Mouse (Mus musculus) liver, embryonic 11.5 days (tissue): ENCODE measurements around the gene Thg1l. TPM values are rescaled to one million over a fixed set of nuclear protein-coding genes. Genes with fewer than 3 reads are reported as not detected.

Source experiments
- ATAC-seq: fragments of 200-750 bp; cut with Nextera tagmentation; replicated peaks from 2 replicates; pipeline ENCODE4 v1.8.0; 2017; ENCODE audit warnings: moderate number of reproducible peaks, mild to moderate bottlenecking, moderate TSS enrichment, moderate library complexity; ENCODE audit not compliant: low FRiP score
- DNase-seq: peaks from one replicate; pipeline ENCODE4 v3.0.0-alpha.2; 2017; ENCODE audit warnings: low spot score
- H3K27ac ChIP-seq: fragments of 300-500 bp; sonication (generic); 2 replicates; pipeline ENCODE4 v1.5.1; 2014; ENCODE audit warnings: mild to moderate bottlenecking, low read depth, low read length, control low read depth
- H3K27me3 ChIP-seq: fragments of 300-500 bp; sonication (generic); replicated peaks from 2 replicates; pipeline ENCODE4 v1.6.1; 2014; ENCODE audit warnings: low read length, mixed read lengths; ENCODE audit not compliant: control insufficient read depth, insufficient read depth
- H3K36me3 ChIP-seq: fragments of 300-500 bp; sonication (generic); 2 replicates; pipeline ENCODE4 v1.6.1; 2014; ENCODE audit warnings: mild to moderate bottlenecking, low read length, moderate library complexity, mixed read lengths; ENCODE audit not compliant: control insufficient read depth, insufficient read depth
- H3K4me1 ChIP-seq: fragments of 300-500 bp; sonication (generic); replicated peaks from 2 replicates; pipeline ENCODE4 v1.6.1; 2014; ENCODE audit warnings: low read length, mixed read lengths; ENCODE audit not compliant: control insufficient read depth, insufficient read depth
- H3K4me2 ChIP-seq: fragments of 300-500 bp; sonication (generic); 2 replicates; pipeline ENCODE4 v1.6.1; 2014; ENCODE audit warnings: mild to moderate bottlenecking, control low read depth, moderate library complexity
- H3K4me3 ChIP-seq: fragments of 300-500 bp; sonication (generic); 2 replicates; pipeline ENCODE4 v1.5.1; 2014; ENCODE audit warnings: low read depth, low read length, control low read depth
- H3K9ac ChIP-seq: fragments of 300-500 bp; sonication (generic); 2 replicates; pipeline ENCODE4 v1.6.1; 2014; ENCODE audit warnings: low read depth, low read length, control low read depth
- H3K9me3 ChIP-seq: fragments of 300-500 bp; sonication (generic); 2 replicates; pipeline ENCODE4 v1.6.1; 2016; ENCODE audit warnings: low read length, inconsistent platforms, mixed read lengths; ENCODE audit not compliant: control insufficient read depth
- WGBS: fragments of 180-500 bp; shearing (Covaris S2); extraction: QIAGEN DNeasy Blood & Tissue Kit; methylation state at CpG from one replicate; pipeline ENCODE4 v1.1.7; 2014; 5-methylcytosine and 5-hydroxymethylcytosine counted together
- polyA plus RNA-seq: library from polyadenylated mRNA; unstranded; fragments of >200 nt; fragmentation: Nextera tagmentation; extraction: Ambion mirVana; gene quantifications from 2 replicates; pipeline ENCODE4 v1.2.1, GENCODE M21; 2014

Thg1l gene
- 18.2 and 19.1 TPM in 2 replicates for polyA plus RNA-seq

- peak; percentile 93 for DNase-seq
- WGBS, result under 1% methylated on average over 32 of the region's 32 CpGs
- Histone ChIP-seq H3K4me2 (peak within 1 kb of the TSS; percentile 86), H3K36me3 (peaks cover under 1% of the 10 kb centered on the region), H3K4me1 (peaks cover 2% of the 10 kb centered on the region), H3K27ac (no peak within 1 kb of the TSS), H3K27me3 (no peaks in the 10 kb centered on the region), H3K9ac (peak within 1 kb of the TSS; percentile 66), H3K9me3 (no peaks in the 10 kb centered on the region), H3K4me3 (peak within 1 kb of the TSS; percentile 60)
- peak; percentile 99 for ATAC-seq
These were observed at the start of gene Thg1l for GRCm38 (mm10) chr11:45955127-45955627. TSS of gene Thg1l (minus strand) at chr11:45955494.

- DNase-seq (no peak), ATAC-seq (no peak)
- peak overlapping the region; percentile 58 for H3K4me2 ChIP-seq
- H3K36me3 ChIP-seq, result no peaks in the 10 kb centered on the region
- H3K27me3 ChIP-seq, result no peaks in the 10 kb centered on the region
- peak overlapping the region; percentile 30; the same call in 1 of the 2 replicates for H3K4me3 ChIP-seq
- WGBS, result 44% methylated on average over 13 of the region's 13 CpGs
- H3K4me1 ChIP-seq, result no peaks in the 10 kb centered on the region
- H3K27ac ChIP-seq, result no peak overlapping the region
- no peaks in the 10 kb centered on the region for H3K9me3 ChIP-seq
- no peak overlapping the region for H3K9ac ChIP-seq
These were observed 36.8 kb upstream of the Thg1l start for GRCm38 (mm10) chr11:45992087-45992486.

GRCm38 (mm10) chr11:45991604-45992003, 36.3 kb upstream of the Thg1l start:
- H3K4me3 ChIP-seq, result peak overlapping the region; percentile 30
- peak overlapping the region; percentile 58 for H3K4me2 ChIP-seq
- H3K36me3 ChIP-seq, result no peaks in the 10 kb centered on the region
- ATAC-seq, result no peak
- peak; percentile 34 for DNase-seq
- H3K9ac ChIP-seq, result no peak overlapping the region
- 11% methylated on average over 16 of the region's 16 CpGs for WGBS
- H3K27ac ChIP-seq, result no peak overlapping the region
- H3K9me3 ChIP-seq, result no peaks in the 10 kb centered on the region
- H3K4me1 ChIP-seq, result no peaks in the 10 kb centered on the region
- H3K27me3 ChIP-seq, result no peaks in the 10 kb centered on the region

DNA sequence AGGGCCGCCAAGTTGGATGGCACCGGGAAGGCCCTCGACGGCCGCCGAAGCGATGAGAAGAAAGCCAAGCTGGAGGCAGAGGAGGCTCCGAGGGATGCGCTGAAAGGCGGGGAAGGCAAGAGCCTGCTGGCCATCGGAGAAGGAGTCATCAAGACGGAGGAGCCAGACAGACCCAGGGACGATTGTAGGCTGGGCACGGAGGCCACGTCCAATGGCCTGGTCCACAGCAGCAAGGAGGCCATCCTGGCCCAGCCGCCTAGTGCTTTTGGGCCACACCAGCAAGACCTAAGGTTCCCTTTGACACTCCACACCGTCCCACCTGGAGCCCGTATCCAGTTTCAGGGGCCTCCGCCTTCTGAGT, 25.6 kb upstream of the Thg1l start:
- H3K36me3 ChIP-seq, result no peaks in the 10 kb centered on the region
- WGBS, result 45% methylated on average over 19 of the region's 19 CpGs
- DNase-seq (no peak), ATAC-seq (peak; percentile 29; the same call in 1 of the 2 replicates)
- peak overlapping the region; percentile 78 for H3K4me2 ChIP-seq
- H3K9ac ChIP-seq, result peak overlapping the region; percentile 74
- peak overlapping the region; percentile 65 for H3K4me3 ChIP-seq
- no peaks in the 10 kb centered on the region; the same call in 1 of the 2 replicates for H3K4me1 ChIP-seq
- no peak overlapping the region for H3K27ac ChIP-seq
- H3K9me3 ChIP-seq, result no peaks in the 10 kb centered on the region
- H3K27me3 ChIP-seq, result peaks cover 14% of the 10 kb centered on the region

DNA sequence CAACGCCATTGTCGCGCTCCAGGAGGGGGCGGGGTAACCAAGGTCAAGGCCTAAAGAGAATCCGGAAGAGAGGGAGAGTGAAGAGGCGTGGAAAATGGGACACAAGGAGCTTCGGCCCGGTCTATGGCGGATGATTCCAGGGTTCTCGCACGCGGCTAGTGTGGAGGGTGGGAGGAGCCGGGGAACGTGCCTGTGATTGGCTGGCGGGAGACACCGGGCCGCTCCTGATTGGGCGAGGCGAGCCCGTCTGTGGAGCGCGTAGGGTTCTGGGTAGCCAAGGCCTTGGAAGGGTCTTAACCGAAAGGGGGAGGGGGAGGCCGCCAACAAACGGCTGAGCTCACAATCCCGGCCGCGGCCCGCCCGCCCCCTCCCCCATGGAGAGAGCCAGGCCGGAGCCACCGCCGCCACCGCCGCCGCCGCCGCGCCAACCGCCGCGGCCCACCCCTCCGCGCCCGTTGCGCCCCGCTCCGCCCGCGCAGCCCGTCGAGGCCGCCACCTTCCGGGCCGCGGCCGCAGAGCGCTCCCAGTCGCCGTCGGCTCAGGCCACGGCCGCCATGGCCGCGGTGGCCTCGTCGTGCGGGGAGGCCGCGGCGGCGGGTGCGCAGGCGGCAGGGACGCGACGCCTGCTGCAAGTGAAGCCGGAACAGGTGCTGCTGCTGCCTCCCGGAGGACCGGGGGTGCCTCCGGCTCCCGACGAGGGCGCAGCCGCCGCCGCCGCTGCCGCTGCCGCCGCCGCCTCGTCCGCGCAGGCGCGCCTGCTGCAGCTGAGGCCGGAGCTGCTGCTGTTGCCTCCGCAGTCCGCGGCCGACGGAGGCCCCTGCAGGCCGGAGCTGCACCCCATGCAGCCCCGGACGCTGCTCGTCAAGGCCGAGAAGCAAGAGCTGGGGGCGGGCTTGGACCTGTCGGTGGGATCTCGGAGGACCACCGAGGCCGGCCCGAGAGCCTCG, 24.9 kb upstream of the Thg1l start, which contains the start of gene Sox30:
Gene Sox30 (plus strand): TSS at position 365 of the 947 bp plus-strand sequence.
- Histone ChIP-seq H3K27me3 (peaks cover 14% of the 10 kb centered on the region), H3K9ac (peak within 1 kb of the TSS; percentile 74), H3K36me3 (no peaks in the 10 kb centered on the region), H3K9me3 (no peaks in the 10 kb centered on the region), H3K4me1 (no peaks in the 10 kb centered on the region; the same call in 1 of the 2 replicates), H3K27ac (no peak within 1 kb of the TSS), H3K4me2 (peak within 1 kb of the TSS; percentile 78), H3K4me3 (peak within 1 kb of the TSS; percentile 65)
- WGBS, result 12% methylated on average over 79 of the region's 115 CpGs
- DNase-seq (peak; percentile 56), ATAC-seq (peak; percentile 79)

DNA sequence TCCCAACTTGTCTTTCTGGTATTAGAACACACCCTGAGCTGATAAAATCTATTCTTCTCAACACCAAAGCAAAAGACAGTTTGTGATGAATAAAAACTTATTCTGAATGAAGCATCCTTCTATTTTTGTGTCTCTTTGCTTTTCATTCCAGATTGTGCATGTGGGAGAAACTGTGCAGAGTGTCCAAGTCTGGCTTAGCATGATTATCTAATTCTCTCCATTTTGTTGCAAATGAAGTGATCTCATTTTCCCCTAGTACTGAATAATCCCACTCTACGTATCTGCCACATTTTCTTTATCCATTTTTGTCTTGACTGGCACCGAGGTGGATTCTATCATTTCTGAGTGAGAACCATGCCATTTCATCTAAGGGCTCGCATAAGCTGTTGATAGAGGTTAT, 20.8 kb upstream of the Thg1l start:
- Histone ChIP-seq H3K9ac (no peak overlapping the region), H3K36me3 (no peaks in the 10 kb centered on the region), H3K4me2 (no peak overlapping the region), H3K4me1 (no peaks in the 10 kb centered on the region; the same call in 1 of the 2 replicates), H3K9me3 (no peaks in the 10 kb centered on the region), H3K27ac (no peak overlapping the region), H3K27me3 (peaks cover 11% of the 10 kb centered on the region), H3K4me3 (no peak overlapping the region)
- ATAC-seq (no peak), DNase-seq (no peak)
- 71% methylated on average over 3 of the region's 3 CpGs for WGBS

GRCm38 (mm10) chr11:45974466-45974865, 19.2 kb upstream of the Thg1l start:
- Histone ChIP-seq H3K4me3 (no peak overlapping the region), H3K4me1 (no peaks in the 10 kb centered on the region), H3K36me3 (no peaks in the 10 kb centered on the region), H3K27me3 (no peaks in the 10 kb centered on the region), H3K27ac (no peak overlapping the region), H3K9me3 (no peaks in the 10 kb centered on the region), H3K4me2 (no peak overlapping the region), H3K9ac (no peak overlapping the region)
- DNase-seq, result no peak
- no peak for ATAC-seq
- 80% methylated on average over 8 of the region's 8 CpGs for WGBS

DNA sequence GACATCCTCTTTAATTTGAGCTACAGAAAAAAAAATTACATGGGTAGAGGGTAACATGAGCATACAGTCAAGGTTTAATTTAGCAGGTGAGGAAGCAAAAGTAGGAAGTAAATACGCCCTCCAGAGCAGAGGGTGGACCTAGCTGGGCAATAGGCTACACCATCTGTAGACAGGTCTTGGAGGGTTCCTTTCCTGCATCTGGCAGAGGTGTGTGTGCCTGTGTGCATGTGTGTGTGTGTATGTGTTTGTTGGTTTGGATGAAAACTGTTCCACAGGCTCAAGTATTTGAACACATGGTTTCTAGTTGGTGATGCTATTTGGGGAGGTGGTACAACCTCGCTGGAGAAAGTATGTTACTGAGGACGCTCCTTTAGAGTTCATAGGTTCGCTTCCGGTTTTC, 18.3 kb upstream of the Thg1l start:
- WGBS, result 76% methylated on average over 5 of the region's 5 CpGs
- Histone ChIP-seq H3K4me2 (no peak overlapping the region), H3K27me3 (no peaks in the 10 kb centered on the region), H3K36me3 (no peaks in the 10 kb centered on the region), H3K9ac (no peak overlapping the region), H3K9me3 (no peaks in the 10 kb centered on the region), H3K4me1 (no peaks in the 10 kb centered on the region), H3K27ac (no peak overlapping the region), H3K4me3 (no peak overlapping the region)
- DNase-seq, result no peak
- no peak for ATAC-seq
